Mouse (Mus musculus): ENCODE measurements around the gene Ccdc194.

DNA sequence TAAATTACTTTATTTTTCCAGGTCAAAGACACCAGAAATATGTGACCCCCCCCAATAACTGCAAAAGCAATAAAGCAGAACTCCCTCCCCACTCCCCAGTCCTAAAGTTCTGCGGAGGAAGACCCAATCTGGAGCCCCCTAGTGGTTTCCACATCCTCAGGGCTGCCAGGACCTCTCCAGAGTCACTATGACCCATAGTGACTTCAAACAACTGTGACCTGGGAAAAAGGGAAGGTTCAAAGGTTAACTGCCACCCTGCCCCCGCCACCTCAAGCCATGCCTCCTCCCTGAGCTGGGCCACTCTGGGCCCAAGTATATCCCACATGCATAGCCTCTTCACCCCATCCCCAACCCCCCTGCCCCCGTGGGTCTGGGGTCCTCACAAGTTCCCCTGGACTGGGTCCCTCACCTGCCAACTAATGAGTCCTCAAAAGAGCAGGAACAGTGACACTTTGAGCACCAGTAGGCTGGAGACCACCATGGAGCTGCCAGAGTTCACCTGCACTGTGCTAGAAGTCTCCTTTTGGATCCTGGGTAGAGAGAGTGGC is 8.8 kb upstream of the Ccdc194 start:
- no peak for TF ChIP-seq CTCF (IDR thresholded peaks at IDR 0.05; ENCODE audit: borderline replicate concordance, control insufficient read depth, extremely low read depth, insufficient read depth, low read length, poor library complexity)
- no peak for TF ChIP-seq POLR2A (IDR thresholded peaks at IDR 0.05; ENCODE audit: control insufficient read depth, extremely low read depth, insufficient read depth, low read length, poor library complexity)

Data from thymus, adult 2 months (tissue).